Mouse (Mus musculus): ENCODE results near the gene Arhgef26.
A peak's percentile ranks its signal among the peaks of the same experiment; 100 is the strongest.

DNA sequence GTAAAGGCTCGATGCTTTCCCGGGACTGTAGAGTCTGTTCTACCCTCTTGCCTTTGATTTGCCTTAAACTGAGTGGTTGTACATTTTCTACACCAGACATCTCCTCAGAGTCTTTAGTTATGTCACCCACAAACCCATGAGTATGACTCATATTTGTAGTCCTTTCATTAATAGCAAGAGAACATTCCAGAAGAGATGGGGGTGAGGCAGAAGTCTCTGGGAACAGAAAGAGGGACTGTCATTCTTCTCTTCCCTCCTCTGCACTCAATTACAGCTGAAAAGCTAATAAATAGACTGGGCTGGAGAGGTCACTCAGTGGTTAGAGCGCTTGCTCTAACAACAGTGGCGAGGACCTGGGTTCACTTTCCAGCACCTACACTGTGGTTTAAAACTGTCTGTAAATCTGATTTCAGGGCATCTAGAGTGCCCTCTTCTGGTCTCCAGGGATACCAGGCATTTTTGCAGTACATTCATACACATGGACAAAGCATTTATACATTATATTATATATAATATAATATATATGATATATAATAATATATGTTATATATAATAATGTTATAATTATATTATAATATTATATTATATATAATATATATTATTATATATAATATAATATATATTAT lies 111.8 kb downstream of the Arhgef26 start:
- TF ChIP-seq POLR2A (IDR thresholded peaks at IDR 0.05; ENCODE audit: control insufficient read depth in 1 of 2, insufficient read depth in 1 of 2, low read depth in 1 of 2, low read length in 2 of 2, poor library complexity in 1 of 2) (no peak), CTCF (IDR thresholded peaks at IDR 0.05 in 2 of 3, conservative IDR thresholded peaks at IDR 0.05 in 1 of 3; ENCODE audit: control insufficient read depth in 1 of 3, insufficient read depth in 1 of 3, low read depth in 2 of 3, low read length in 3 of 3, poor library complexity in 1 of 3, severe bottlenecking in 1 of 3) (peak in 2 of 3 experiments; percentile 9 to 42; a peak in 2 of 6 replicates), HCFC1 (IDR thresholded peaks at IDR 0.05; ENCODE audit: low read depth, low read length) (no peak), NRF1 (IDR thresholded peaks at IDR 0.05; ENCODE audit: insufficient read depth, low read depth, low read length, poor library complexity, severe bottlenecking) (no peak), RAD21 (IDR thresholded peaks at IDR 0.05; ENCODE audit: low read depth, low read length) (peak; percentile 32), SIN3A (IDR thresholded peaks at IDR 0.05; ENCODE audit: low read length) (no peak), UBTF (IDR thresholded peaks at IDR 0.05; ENCODE audit: borderline replicate concordance, insufficient read depth, low read depth, low read length) (no peak), MYC (IDR thresholded peaks at IDR 0.05; ENCODE audit: low read depth, low read length) (no peak)
